Comparison of ENCODE assay signal across 14 mouse cellular contexts in genomic region chr6:54538773-54539173, GRCm38 (mm10). TPM values are rescaled to one million over a fixed set of nuclear protein-coding genes. Genes with fewer than 3 reads are reported as not detected.
DNase-seq lines count a peak whose midpoint lies in the region; ATAC-seq and TF ChIP-seq lines count a peak whose summit lies in the region.
"Had no signal": no experiment of that assay in that cellular context is flagged by ENCODE, and none has a peak within 500 bp of the region (broad histone marks: within the 10 kb centered on the region; RNA-seq: fewer than 3 reads in every experiment).

No protein-coding gene starts in this region.

- H3K9me3 ChIP-seq in hindbrain, embryonic 12.5 days (replicated peaks) = peaks cover 6% of the 10 kb centered on the region; the same call in 1 of the 2 replicates
- H3K9me3 ChIP-seq in neural tube, embryonic 14.5 days (ENCODE audit: control insufficient read depth, low read length) = no peaks in the 10 kb centered on the region
- H3K9me3 ChIP-seq: limb, embryonic 10.5 days had no signal

- H3K27me3 ChIP-seq in hindbrain, embryonic 12.5 days = no peaks in the 10 kb centered on the region
- H3K27me3 ChIP-seq in neural tube, embryonic 14.5 days (ENCODE audit: control insufficient read depth, insufficient read depth, low read length) = no peaks in the 10 kb centered on the region

- TF ChIP-seq POLR2A in lung, adult 2 months (IDR thresholded peaks at IDR 0.05; ENCODE audit: borderline replicate concordance, extremely low read depth, low read depth, low read length) = no peak

- no peak overlapping the region for H3K9ac ChIP-seq in hindbrain, embryonic 12.5 days
- no peak overlapping the region for H3K9ac ChIP-seq in neural tube, embryonic 14.5 days (replicated peaks; ENCODE audit: low read depth, low read length)
- H3K9ac ChIP-seq: lung, embryonic 14.5 days had no signal

- H3K27ac ChIP-seq in left cerebral cortex, adult 2 months = peak overlapping the region; percentile 32; the same call in 1 of the 2 replicates
- peak overlapping the region; percentile 25; the same call in 1 of the 2 replicates for H3K27ac ChIP-seq in hindbrain, embryonic 12.5 days
- H3K27ac ChIP-seq in neural tube, embryonic 14.5 days (ENCODE audit: low read depth, low read length) = no peak overlapping the region
- H3K27ac ChIP-seq: limb, embryonic 10.5 days had no signal

- peaks cover 29% of the 10 kb centered on the region for H3K4me1 ChIP-seq in hindbrain, embryonic 12.5 days
- no peaks in the 10 kb centered on the region for H3K4me1 ChIP-seq in neural tube, embryonic 14.5 days (ENCODE audit: control insufficient read depth, insufficient read depth, low read length)
- no peaks in the 10 kb centered on the region for H3K4me1 ChIP-seq in lung, adult 2 months (ENCODE audit: control insufficient read depth, insufficient read depth, low read length)

- intact Hi-C loops in left cerebral cortex, adult 2 months (cut with DNase I) = no loop called here
- intact Hi-C loops in left cerebral cortex, postnatal 4 days (cut with DNase I) = no loop called here

- no peak overlapping the region for H3K4me2 ChIP-seq in hindbrain, embryonic 12.5 days (replicated peaks)
- no peak overlapping the region for H3K4me2 ChIP-seq in neural tube, embryonic 14.5 days (ENCODE audit: low read depth, low read length)
- H3K4me2 ChIP-seq: lung, embryonic 14.5 days had no signal

- peak in 1 of 2 experiments; percentile 30 for DNase-seq in left cerebral cortex, adult 2 months (ENCODE audit: extremely low spot score in 1 of 2, low spot score in 2 of 2)
- no peak for DNase-seq in left cerebral cortex, postnatal 4 days
- DNase-seq in cerebellum, postnatal 36 days = peak; percentile 64 to 72
- no peak for DNase-seq in gastrocnemius, postnatal 10 days
- DNase-seq in thymus, postnatal 14 days = no peak
- DNase-seq in lung, adult 2 months = no peak
- DNase-seq: gastrocnemius, postnatal 14 days; kidney, adult 11 months; lung, embryonic 14.5 days; thymus, adult 2 months had no signal

- 4% methylated on average over 3 of the region's 3 CpGs for WGBS in hindbrain, embryonic 12.5 days
- 11% methylated on average over 3 of the region's 3 CpGs for WGBS in neural tube, embryonic 14.5 days
- 54% methylated on average over 3 of the region's 3 CpGs for WGBS in lung, adult 2 months

- peak; percentile 75 for ATAC-seq in hindbrain, embryonic 12.5 days (ENCODE audit: low FRiP score)
- ATAC-seq in neural tube, embryonic 14.5 days (ENCODE audit: low read depth) = peak; percentile 26; the same call in 1 of the 2 replicates

- TF ChIP-seq CTCF in left cerebral cortex, adult 2 months (IDR thresholded peaks at IDR 0.05) = no peak; the same call in 1 of the 2 replicates
- TF ChIP-seq CTCF in lung, adult 2 months (IDR thresholded peaks at IDR 0.05; ENCODE audit: insufficient read depth, low read length) = no peak

- no peak overlapping the region for H3K4me3 ChIP-seq in left cerebral cortex, adult 2 months
- no peak overlapping the region for H3K4me3 ChIP-seq in hindbrain, embryonic 12.5 days
- no peak overlapping the region for H3K4me3 ChIP-seq in neural tube, embryonic 14.5 days (ENCODE audit: low read depth, low read length)
- H3K4me3 ChIP-seq in lung, adult 2 months (replicated peaks; ENCODE audit: extremely low read depth, low read depth, low read length) = no peak overlapping the region
- H3K4me3 ChIP-seq: limb, embryonic 10.5 days had no signal

- H3K36me3 ChIP-seq in hindbrain, embryonic 12.5 days = peaks cover 6% of the 10 kb centered on the region
- no peaks in the 10 kb centered on the region for H3K36me3 ChIP-seq in neural tube, embryonic 14.5 days (ENCODE audit: control insufficient read depth, insufficient read depth, low read length)
- H3K36me3 ChIP-seq: limb, embryonic 10.5 days had no signal

RNA-seq across cellular contexts. Expression of gene Scrn1, which starts 27.5 kb away (rescaled TPM):
- 100 to 1,000 TPM; 135 to 136 TPM for total RNA-seq in left cerebral cortex, adult 2 months (2021)
- total RNA-seq in left cerebral cortex, postnatal 4 days (2021) = 100 to 1,000 TPM; 180 to 182 TPM
- 79.3 and 89.4 TPM in 2 replicates for polyA plus RNA-seq in hindbrain, embryonic 12.5 days (2016; fragmentation: Nextera tagmentation; extraction: Ambion mirVana)
- 109 and 110 TPM in 2 replicates for polyA plus RNA-seq in neural tube, embryonic 14.5 days (2014; fragmentation: Nextera tagmentation; extraction: Ambion mirVana)
- 10 to 100 TPM; 14.3 to 15.9 TPM for total RNA-seq in gastrocnemius, postnatal 10 days (2021)
- 9.5 and 12.7 TPM in 2 replicates for polyA plus RNA-seq in lung, adult 2 months (2012; rRNA removed)
- total RNA-seq: monocyte, adult 5-6 weeks had no signal

RNA-seq across cellular contexts. Expression of gene Plekha8, which starts 56.1 kb away (rescaled TPM):
- 10 to 100 TPM; 11.0 to 11.6 TPM for total RNA-seq in left cerebral cortex, adult 2 months (2021)
- 10 to 100 TPM; 13.5 to 14.8 TPM for total RNA-seq in left cerebral cortex, postnatal 4 days (2021)
- polyA plus RNA-seq in hindbrain, embryonic 12.5 days (2016; fragmentation: Nextera tagmentation; extraction: Ambion mirVana) = 17.7 and 19.4 TPM in 2 replicates
- 12.2 and 13.3 TPM in 2 replicates for polyA plus RNA-seq in neural tube, embryonic 14.5 days (2014; fragmentation: Nextera tagmentation; extraction: Ambion mirVana)
- total RNA-seq in gastrocnemius, postnatal 10 days (2021) = 1 to 10 TPM; 6.0 to 7.5 TPM
- 3.6 and 4.5 TPM in 2 replicates for polyA plus RNA-seq in lung, adult 2 months (2012; rRNA removed)

RNA-seq across cellular contexts. Expression of gene Fkbp14, which starts 58.3 kb away (rescaled TPM):
- total RNA-seq in left cerebral cortex, adult 2 months (2021) = 1 to 10 TPM; 9.0 to 9.2 TPM
- total RNA-seq in left cerebral cortex, postnatal 4 days (2021) = 1 to 10 TPM; 7.6 to 7.8 TPM
- 21.0 and 26.4 TPM in 2 replicates for polyA plus RNA-seq in hindbrain, embryonic 12.5 days (2016; fragmentation: Nextera tagmentation; extraction: Ambion mirVana)
- polyA plus RNA-seq in neural tube, embryonic 14.5 days (2014; fragmentation: Nextera tagmentation; extraction: Ambion mirVana) = 9.1 and 14.6 TPM in 2 replicates
- 10 to 100 TPM; 20.9 to 26.6 TPM for total RNA-seq in gastrocnemius, postnatal 10 days (2021)
- polyA plus RNA-seq in lung, adult 2 months (2012; rRNA removed) = 4.1 and 6.1 TPM in 2 replicates
- total RNA-seq: monocyte, adult 5-6 weeks had no signal

Comparison
In these comparisons a context has a peak if more than half of its experiments do, and no peak if none do; other contexts are left out.
1. DNase-seq: peak in cerebellum, postnatal 36 days (2 of 2); none in left cerebral cortex, postnatal 4 days (single experiment), gastrocnemius, postnatal 10 days (single experiment), thymus, postnatal 14 days (single experiment) and lung, adult 2 months (single experiment).
2. RNA of gene Scrn1, which starts 27.5 kb away (total RNA-seq): 180 to 182 TPM in left cerebral cortex, postnatal 4 days and 135 to 136 TPM in left cerebral cortex, adult 2 months; 14.3 to 15.9 TPM in gastrocnemius, postnatal 10 days; every median in the first group is over 4 times any median in the second.